Mouse (Mus musculus) ES-E14 (cell line): ENCODE measurements around the gene Prkar2b.
"Not testable (repeated sequence)": the region's sequence is repeated elsewhere in the genome, so short reads cannot be mapped to it uniquely, and the experiment has no call there.

Experiments
- CHD2 ChIP-seq: IDR thresholded peaks from 2 replicates; pipeline ENCODE4 v1.6.1; 2014; ENCODE audit warnings: mild to moderate bottlenecking, low read depth, low read length, inconsistent platforms
- ZC3H11A ChIP-seq: IDR thresholded peaks from 2 replicates; pipeline ENCODE4 v1.6.1; 2012; ENCODE audit warnings: low read depth, mild to moderate bottlenecking, inconsistent platforms, low read length, borderline replicate concordance
- ZNF384 ChIP-seq: IDR thresholded peaks from 2 replicates; pipeline ENCODE4 v1.6.1; 2012; ENCODE audit warnings: low read depth, low read length, inconsistent platforms

GRCm38 (mm10) chr12:32009985-32010369, 51.1 kb downstream of the Prkar2b start:
- TF ChIP-seq ZNF384, ZC3H11A, CHD2: not testable (repeated sequence)
